Mouse (Mus musculus): Measurements from ENCODE around the gene Npepl1. TPM values are rescaled to one million over a fixed set of nuclear protein-coding genes. Genes with fewer than 3 reads are reported as not detected.

Npepl1 gene
- polyA plus RNA-seq, 1 experiment from 2014 or later, result 52.3 TPM

DNA sequence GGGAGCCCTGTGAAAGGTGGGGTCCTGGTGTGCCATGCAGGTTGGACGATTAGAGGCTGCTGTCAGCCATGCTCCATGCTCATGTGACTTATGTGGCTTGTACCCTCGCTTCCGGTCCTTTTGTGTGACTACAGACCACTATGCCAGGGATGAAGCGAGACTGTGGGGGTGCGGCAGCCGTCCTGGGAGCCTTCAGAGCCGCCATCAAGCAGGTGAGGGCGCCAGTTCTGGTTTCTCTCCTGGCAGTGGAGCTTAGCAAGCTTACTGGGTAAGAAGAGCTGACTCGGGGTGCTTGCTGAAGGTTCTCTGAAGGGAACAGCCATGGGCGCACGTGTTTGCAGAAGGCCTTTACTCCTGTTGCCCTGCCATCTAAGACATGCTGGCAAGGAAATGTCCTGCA lies 9.1 kb downstream of the Npepl1 start:
- Histone ChIP-seq H3K4me2 (ENCODE audit: low read depth, low read length) (no peak overlapping the region), H3K4me3 (ENCODE audit: low read length) (no peak overlapping the region), H3K9me3 (replicated peaks; ENCODE audit: control insufficient read depth, low read length) (peaks cover 4% of the 10 kb centered on the region), H3K27me3 (ENCODE audit: control insufficient read depth, insufficient read depth, low read length) (no peaks in the 10 kb centered on the region), H3K36me3 (ENCODE audit: control insufficient read depth, insufficient read depth) (peaks cover 66% of the 10 kb centered on the region), H3K4me1 (ENCODE audit: control insufficient read depth, insufficient read depth, low read length) (peaks cover 4% of the 10 kb centered on the region; the same call in 1 of the 2 replicates), H3K27ac (ENCODE audit: low read length) (no peak overlapping the region), H3K9ac (ENCODE audit: low read length) (no peak overlapping the region)
- 92% methylated on average over 11 of the region's 11 CpGs for WGBS
- ATAC-seq (replicated peaks; ENCODE audit: extremely low read depth, insufficient read depth, low FRiP score), result no peak

DNA sequence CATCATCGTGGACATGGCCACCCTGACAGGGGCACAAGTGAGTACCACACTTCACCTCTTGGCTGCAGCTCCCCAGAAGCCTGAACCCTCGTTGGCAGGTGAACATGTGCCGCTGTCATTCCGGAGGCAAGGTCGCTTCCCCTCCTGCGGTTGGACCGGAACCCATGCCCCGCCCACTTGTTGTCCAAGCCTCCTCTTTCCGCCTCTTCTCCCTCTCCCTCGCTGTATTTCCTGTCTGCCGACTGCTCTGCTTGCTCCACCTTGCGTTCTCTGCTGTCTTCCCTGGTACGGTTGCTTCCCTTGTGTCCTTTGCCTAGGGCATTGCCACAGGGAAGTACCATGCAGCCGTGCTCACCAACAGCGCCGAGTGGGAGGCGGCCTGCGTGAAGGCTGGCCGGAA lies 10.5 kb downstream of the Npepl1 start:
- peaks cover 4% of the 10 kb centered on the region; the same call in 1 of the 2 replicates for H3K4me1 ChIP-seq (ENCODE audit: control insufficient read depth, insufficient read depth, low read length)
- no peak for ATAC-seq (replicated peaks; ENCODE audit: extremely low read depth, insufficient read depth, low FRiP score)
- H3K9ac ChIP-seq (ENCODE audit: low read length), result no peak overlapping the region
- peaks cover 65% of the 10 kb centered on the region for H3K36me3 ChIP-seq (ENCODE audit: control insufficient read depth, insufficient read depth)
- WGBS, result 89% methylated on average over 19 of the region's 19 CpGs
- peaks cover 16% of the 10 kb centered on the region for H3K9me3 ChIP-seq (replicated peaks; ENCODE audit: control insufficient read depth, low read length)
- H3K27ac ChIP-seq (ENCODE audit: low read length), result no peak overlapping the region
- H3K4me3 ChIP-seq (ENCODE audit: low read length), result no peak overlapping the region
- no peaks in the 10 kb centered on the region for H3K27me3 ChIP-seq (ENCODE audit: control insufficient read depth, insufficient read depth, low read length)
- H3K4me2 ChIP-seq (ENCODE audit: low read depth, low read length), result no peak overlapping the region

DNA sequence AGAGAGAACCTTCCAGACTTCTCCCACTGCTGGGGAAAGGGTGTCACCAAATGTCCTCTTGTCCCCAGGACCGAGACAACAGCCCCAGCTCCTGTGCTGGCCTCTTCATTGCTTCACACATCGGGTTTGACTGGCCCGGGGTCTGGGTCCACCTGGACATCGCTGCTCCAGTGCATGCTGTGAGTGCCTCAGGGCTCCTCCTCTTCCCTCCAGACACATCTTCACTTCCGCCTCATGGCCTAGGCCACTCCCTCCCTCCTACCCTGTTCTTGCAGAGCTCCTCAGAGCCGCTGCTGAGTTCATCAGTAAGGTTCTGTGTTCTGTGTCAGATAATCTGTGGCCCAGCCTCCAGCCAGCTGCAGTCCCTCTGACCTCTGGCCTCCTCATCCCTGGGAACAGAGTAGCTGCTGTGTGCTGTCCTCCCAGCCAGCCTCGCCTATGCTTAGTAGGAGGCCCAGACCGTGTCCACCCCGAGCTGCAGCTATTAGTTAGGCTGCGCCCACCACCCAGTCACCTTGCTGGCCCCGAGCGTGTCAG lies 11.3 kb downstream of the Npepl1 start:
- H3K4me2 ChIP-seq (ENCODE audit: low read depth, low read length), result no peak overlapping the region
- peaks cover 62% of the 10 kb centered on the region for H3K36me3 ChIP-seq (ENCODE audit: control insufficient read depth, insufficient read depth)
- H3K4me1 ChIP-seq (ENCODE audit: control insufficient read depth, insufficient read depth, low read length), result peaks cover 5% of the 10 kb centered on the region
- peaks cover 16% of the 10 kb centered on the region for H3K9me3 ChIP-seq (replicated peaks; ENCODE audit: control insufficient read depth, low read length)
- no peaks in the 10 kb centered on the region for H3K27me3 ChIP-seq (ENCODE audit: control insufficient read depth, insufficient read depth, low read length)
- H3K27ac ChIP-seq (ENCODE audit: low read length), result no peak overlapping the region
- no peak overlapping the region for H3K9ac ChIP-seq (ENCODE audit: low read length)
- ATAC-seq (replicated peaks; ENCODE audit: extremely low read depth, insufficient read depth, low FRiP score), result no peak
- 75% methylated on average over 12 of the region's 12 CpGs for WGBS
- no peak overlapping the region for H3K4me3 ChIP-seq (ENCODE audit: low read length)

DNA sequence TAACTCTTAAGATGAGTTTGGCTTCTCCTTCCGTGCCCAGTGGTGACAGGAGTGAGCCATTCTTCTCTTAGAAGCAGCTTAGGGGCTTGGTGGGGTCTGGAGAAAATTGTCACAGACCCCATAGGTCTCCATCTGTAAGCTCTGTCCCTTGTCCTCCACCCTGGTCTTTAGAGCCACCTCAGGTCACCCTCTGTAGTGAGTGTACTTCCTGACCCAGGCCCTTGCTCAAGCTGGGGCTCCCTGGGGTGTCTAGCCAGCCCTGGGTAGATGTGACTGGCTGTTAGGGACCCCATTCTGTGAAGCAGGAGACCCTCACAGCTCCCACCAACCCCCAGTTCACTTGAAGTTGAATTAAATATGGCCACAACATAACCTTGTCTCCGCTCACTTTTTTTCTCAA lies 12.2 kb downstream of the Npepl1 start:
- WGBS, result 93% methylated on average over 2 of the region's 2 CpGs

DNA sequence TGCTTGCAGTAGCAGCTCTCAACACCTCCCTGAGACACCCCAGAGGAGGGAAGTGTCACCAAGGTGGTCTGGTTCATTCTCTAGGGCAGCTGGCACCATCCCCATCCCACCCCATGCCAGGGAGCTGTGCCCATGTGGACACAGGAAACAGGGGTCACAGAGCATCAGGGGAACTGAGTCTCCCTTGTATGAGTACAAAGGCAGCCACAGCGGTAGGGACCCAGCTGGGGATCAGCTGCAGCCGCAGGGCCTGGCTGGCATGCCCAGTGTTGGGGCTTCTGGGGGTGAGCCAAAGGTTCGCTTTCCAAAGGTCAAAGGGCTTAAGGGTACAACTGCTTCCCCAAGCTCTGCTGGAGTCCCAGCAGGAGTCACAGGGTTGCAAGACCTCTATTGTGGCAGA lies 13.6 kb downstream of the Npepl1 start:
- Histone ChIP-seq H3K9ac (ENCODE audit: low read length) (no peak overlapping the region), H3K4me3 (ENCODE audit: low read length) (no peak overlapping the region), H3K27me3 (ENCODE audit: control insufficient read depth, insufficient read depth, low read length) (no peaks in the 10 kb centered on the region), H3K27ac (ENCODE audit: low read length) (no peak overlapping the region), H3K4me1 (ENCODE audit: control insufficient read depth, insufficient read depth, low read length) (peaks cover 9% of the 10 kb centered on the region), H3K9me3 (replicated peaks; ENCODE audit: control insufficient read depth, low read length) (peaks cover 16% of the 10 kb centered on the region), H3K4me2 (ENCODE audit: low read depth, low read length) (no peak overlapping the region), H3K36me3 (ENCODE audit: control insufficient read depth, insufficient read depth) (peaks cover 57% of the 10 kb centered on the region)
- no peak for ATAC-seq (replicated peaks; ENCODE audit: extremely low read depth, insufficient read depth, low FRiP score)
- WGBS, result 97% methylated on average over 3 of the region's 3 CpGs

More for the DNA sequence above, 12.2 kb downstream of the Npepl1 start:
- peaks cover 62% of the 10 kb centered on the region for H3K36me3 ChIP-seq (ENCODE audit: control insufficient read depth, insufficient read depth)
- no peak overlapping the region for H3K9ac ChIP-seq (ENCODE audit: low read length)
- H3K9me3 ChIP-seq (replicated peaks; ENCODE audit: control insufficient read depth, low read length), result peaks cover 16% of the 10 kb centered on the region
- H3K4me3 ChIP-seq (ENCODE audit: low read length), result no peak overlapping the region
- no peaks in the 10 kb centered on the region for H3K27me3 ChIP-seq (ENCODE audit: control insufficient read depth, insufficient read depth, low read length)
- no peak overlapping the region for H3K4me2 ChIP-seq (ENCODE audit: low read depth, low read length)
- H3K4me1 ChIP-seq (ENCODE audit: control insufficient read depth, insufficient read depth, low read length), result peaks cover 9% of the 10 kb centered on the region
- no peak overlapping the region for H3K27ac ChIP-seq (ENCODE audit: low read length)
- ATAC-seq (replicated peaks; ENCODE audit: extremely low read depth, insufficient read depth, low FRiP score), result no peak

DNA sequence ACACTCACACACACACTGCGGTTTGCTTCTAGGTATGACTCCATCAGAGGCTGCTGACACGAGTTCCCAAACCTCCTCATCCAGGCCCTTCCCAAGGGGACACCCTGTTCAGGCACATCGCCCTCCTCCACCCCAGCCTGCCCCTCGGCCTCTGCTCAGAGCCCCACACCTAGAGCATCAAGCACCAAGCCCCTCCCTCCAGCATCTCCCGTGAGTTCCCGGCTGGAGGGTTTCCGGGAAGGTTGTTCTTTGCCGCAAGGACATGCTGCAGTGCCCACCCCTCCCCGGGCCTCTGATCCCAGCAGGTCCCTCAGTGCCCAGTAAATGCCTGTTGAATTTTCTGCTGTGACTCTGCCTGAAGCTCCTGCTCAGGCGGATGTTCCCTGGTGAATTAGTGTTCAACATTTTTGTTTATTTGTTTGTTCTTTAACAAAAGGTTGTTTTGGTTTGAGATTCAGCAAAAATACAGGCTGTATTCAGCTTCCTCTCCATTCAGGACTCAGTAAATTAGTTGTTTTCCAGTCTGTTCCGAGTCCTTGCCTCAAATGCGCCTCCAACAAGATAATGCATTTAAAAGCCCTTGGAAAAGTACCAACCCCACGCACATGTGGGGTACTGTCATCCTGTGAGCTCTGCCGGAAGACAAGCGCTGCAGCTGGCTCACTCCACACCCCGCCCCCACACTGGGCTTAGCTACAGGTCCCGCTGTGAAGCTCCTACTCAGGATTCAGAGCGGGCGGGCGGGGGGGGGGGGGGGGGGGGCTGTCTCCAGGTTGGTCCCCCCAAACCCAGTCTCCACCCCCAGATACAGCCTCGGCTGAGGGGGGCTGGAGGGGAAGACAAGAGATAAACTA lies 16.6 kb downstream of the Npepl1 start:
- H3K27me3 ChIP-seq (ENCODE audit: control insufficient read depth, insufficient read depth, low read length), result no peaks in the 10 kb centered on the region
- peaks cover 16% of the 10 kb centered on the region for H3K9me3 ChIP-seq (replicated peaks; ENCODE audit: control insufficient read depth, low read length)
- peak overlapping the region; percentile 50 for H3K4me2 ChIP-seq (ENCODE audit: low read depth, low read length)
- H3K4me1 ChIP-seq (ENCODE audit: control insufficient read depth, insufficient read depth, low read length), result peaks cover 9% of the 10 kb centered on the region
- 9% methylated on average over 19 of the region's 21 CpGs for WGBS
- no peak overlapping the region for H3K27ac ChIP-seq (ENCODE audit: low read length)
- H3K36me3 ChIP-seq (ENCODE audit: control insufficient read depth, insufficient read depth), result peaks cover 32% of the 10 kb centered on the region
- no peak overlapping the region for H3K9ac ChIP-seq (ENCODE audit: low read length)
- peak; percentile 67 for ATAC-seq (replicated peaks; ENCODE audit: extremely low read depth, insufficient read depth, low FRiP score)
- H3K4me3 ChIP-seq (ENCODE audit: low read length), result peak overlapping the region; percentile 2; the same call in 1 of the 2 replicates

DNA sequence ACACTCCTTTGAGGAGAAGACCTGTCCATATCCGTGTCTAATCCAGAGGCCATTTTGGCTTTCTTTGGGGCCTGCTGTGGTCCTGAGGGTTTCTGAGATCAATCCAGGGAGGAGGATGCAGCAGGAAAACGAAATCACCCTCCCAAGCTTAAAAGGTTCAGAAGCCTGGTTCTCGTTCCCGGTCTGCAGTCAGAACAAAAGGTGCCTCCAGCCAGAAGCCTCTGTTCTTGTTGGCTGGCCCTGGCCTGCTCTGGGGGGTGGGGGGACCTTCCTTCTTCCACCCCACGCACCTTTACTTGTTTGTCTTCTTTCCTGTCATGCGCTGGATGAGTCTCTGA lies 17.2 kb downstream of the Npepl1 start:
- Histone ChIP-seq H3K9me3 (replicated peaks; ENCODE audit: control insufficient read depth, low read length) (peaks cover 16% of the 10 kb centered on the region), H3K27ac (ENCODE audit: low read length) (no peak overlapping the region), H3K36me3 (ENCODE audit: control insufficient read depth, insufficient read depth) (peaks cover 28% of the 10 kb centered on the region), H3K4me3 (ENCODE audit: low read length) (no peak overlapping the region), H3K9ac (ENCODE audit: low read length) (no peak overlapping the region), H3K27me3 (ENCODE audit: control insufficient read depth, insufficient read depth, low read length) (no peaks in the 10 kb centered on the region), H3K4me2 (ENCODE audit: low read depth, low read length) (peak overlapping the region; percentile 50), H3K4me1 (ENCODE audit: control insufficient read depth, insufficient read depth, low read length) (peaks cover 9% of the 10 kb centered on the region)
- ATAC-seq (replicated peaks; ENCODE audit: extremely low read depth, insufficient read depth, low FRiP score), result no peak
- 33% methylated on average over 6 of the region's 6 CpGs for WGBS

DNA sequence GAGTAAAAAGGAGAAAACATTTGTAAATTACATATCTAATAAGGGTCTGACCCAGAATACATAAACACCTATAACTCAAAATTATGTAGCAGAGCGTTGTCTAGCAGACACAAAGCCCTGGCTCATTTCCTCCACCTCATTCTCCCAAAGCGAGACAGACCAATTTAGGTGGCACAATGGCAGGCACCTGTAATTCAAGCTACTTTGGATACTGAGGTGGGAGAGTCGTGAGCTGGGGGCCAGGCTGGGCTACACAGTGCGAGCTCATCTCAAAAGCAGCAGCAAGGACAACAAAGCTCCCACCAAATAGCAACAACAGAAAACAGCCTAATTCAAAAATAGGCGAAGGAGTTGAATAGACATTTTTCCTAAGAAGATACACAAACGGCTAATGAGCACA lies 18.8 kb downstream of the Npepl1 start:
- Histone ChIP-seq H3K4me3 (ENCODE audit: low read length) (no peak overlapping the region), H3K4me1 (ENCODE audit: control insufficient read depth, insufficient read depth, low read length) (peaks cover 9% of the 10 kb centered on the region), H3K36me3 (ENCODE audit: control insufficient read depth, insufficient read depth) (peaks cover 13% of the 10 kb centered on the region), H3K9ac (ENCODE audit: low read length) (no peak overlapping the region), H3K27me3 (ENCODE audit: control insufficient read depth, insufficient read depth, low read length) (no peaks in the 10 kb centered on the region), H3K27ac (ENCODE audit: low read length) (no peak overlapping the region), H3K9me3 (replicated peaks; ENCODE audit: control insufficient read depth, low read length) (peaks cover 15% of the 10 kb centered on the region), H3K4me2 (ENCODE audit: low read depth, low read length) (no peak overlapping the region)
- WGBS, result 82% methylated on average over 6 of the region's 6 CpGs
- no peak for ATAC-seq (replicated peaks; ENCODE audit: extremely low read depth, insufficient read depth, low FRiP score)

DNA sequence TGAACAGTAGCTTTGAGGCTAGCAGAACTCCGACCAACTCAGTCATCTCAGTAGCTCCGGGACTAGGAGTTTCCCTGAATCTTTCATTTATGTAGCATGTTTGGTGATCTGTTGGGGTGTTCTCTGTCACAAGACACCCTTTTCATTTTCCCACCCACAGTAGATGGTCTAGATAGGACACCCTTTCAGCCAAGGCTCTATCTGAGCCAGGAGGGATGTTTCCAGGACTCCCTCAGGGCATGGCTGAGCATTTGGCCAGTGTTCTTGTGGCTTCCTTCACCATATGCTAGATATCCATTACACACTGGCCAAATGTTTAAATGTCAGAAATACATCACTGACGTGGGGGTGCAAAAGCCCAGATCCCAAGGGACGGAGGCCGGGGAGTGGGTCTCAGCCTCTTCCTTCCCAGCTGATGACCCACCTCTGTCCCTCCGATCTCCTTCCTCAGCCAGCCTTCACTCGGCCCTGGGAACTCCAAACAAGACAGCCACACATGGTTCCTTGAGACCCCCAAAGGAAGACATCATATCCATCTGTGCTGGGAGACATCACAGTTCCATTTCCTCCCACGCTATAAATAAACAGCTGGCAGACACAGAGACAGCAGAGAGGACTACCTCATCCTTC lies 20.4 kb downstream of the Npepl1 start:
- Histone ChIP-seq H3K27ac (ENCODE audit: low read length) (no peak overlapping the region), H3K4me3 (ENCODE audit: low read length) (no peak overlapping the region), H3K36me3 (ENCODE audit: control insufficient read depth, insufficient read depth) (no peaks in the 10 kb centered on the region), H3K9ac (ENCODE audit: low read length) (no peak overlapping the region), H3K4me1 (ENCODE audit: control insufficient read depth, insufficient read depth, low read length) (peaks cover 9% of the 10 kb centered on the region), H3K27me3 (ENCODE audit: control insufficient read depth, insufficient read depth, low read length) (no peaks in the 10 kb centered on the region), H3K9me3 (replicated peaks; ENCODE audit: control insufficient read depth, low read length) (no peaks in the 10 kb centered on the region), H3K4me2 (ENCODE audit: low read depth, low read length) (no peak overlapping the region)
- no peak for ATAC-seq (replicated peaks; ENCODE audit: extremely low read depth, insufficient read depth, low FRiP score)
- WGBS, result 65% methylated on average over 8 of the region's 8 CpGs
